Mouse (Mus musculus) C2C12 (cell line): ENCODE results near the gene Enkur. TPM values are rescaled to one million over a fixed set of nuclear protein-coding genes. Genes with fewer than 3 reads are reported as not detected.

Experiments
- H3K27me3 ChIP-seq: one replicate; pipeline ENCODE4 v1.6.1; 2011; ENCODE audit not compliant: control insufficient read depth, insufficient read depth, insufficient read length
- H3K36me3 ChIP-seq: one replicate; pipeline ENCODE4 v1.6.1; 2011; ENCODE audit not compliant: control insufficient read depth, insufficient read depth
- H3K4me3 ChIP-seq: one replicate; pipeline ENCODE4 v1.5.1; 2011; ENCODE audit warnings: mild to moderate bottlenecking, control low read depth; ENCODE audit not compliant: poor library complexity, insufficient read depth, severe bottlenecking
- H3K79me2 ChIP-seq: one replicate; pipeline ENCODE4 v1.6.1; 2011; ENCODE audit not compliant: control insufficient read depth, insufficient read depth
- H3K79me3 ChIP-seq: one replicate; pipeline ENCODE4 v1.6.1; 2011; ENCODE audit warnings: low read depth, control low read depth
- H3ac ChIP-seq: one replicate; pipeline ENCODE3; 2011; ENCODE audit warnings: low read depth; ENCODE audit not compliant: control insufficient read depth, insufficient read length
- CEBPB ChIP-seq: IDR thresholded peaks from one replicate; pipeline ENCODE4 v1.6.1; 2011; ENCODE audit warnings: low read depth, mild to moderate bottlenecking, control low read depth, moderate library complexity
- CTCF ChIP-seq: IDR thresholded peaks from one replicate; pipeline ENCODE4 v1.5.1; 2011; ENCODE audit not compliant: control insufficient read depth, insufficient read depth, insufficient read length
- FOSL1 ChIP-seq: IDR thresholded peaks from one replicate; pipeline ENCODE4 v1.8.0; 2011; ENCODE audit warnings: mild to moderate bottlenecking, low read length; ENCODE audit not compliant: poor library complexity, insufficient read depth, severe bottlenecking
- MAX ChIP-seq: IDR thresholded peaks from one replicate; pipeline ENCODE4 v1.6.1; 2011; ENCODE audit warnings: mild to moderate bottlenecking, control low read depth
- MYOD1 ChIP-seq: IDR thresholded peaks from one replicate; pipeline ENCODE4 v1.6.1; 2011; ENCODE audit warnings: low read depth; ENCODE audit not compliant: control insufficient read depth, insufficient read length
- MYOG ChIP-seq: IDR thresholded peaks from one replicate; pipeline ENCODE4 v1.6.1; 2011; ENCODE audit not compliant: control insufficient read depth, insufficient read length; ENCODE audit errors: extremely low read depth
- USF1 ChIP-seq: IDR thresholded peaks from one replicate; pipeline ENCODE4 v1.6.1; 2011; ENCODE audit warnings: low read depth, mild to moderate bottlenecking, control low read depth, moderate library complexity
- polyA plus RNA-seq: library from polyadenylated mRNA; unstranded; fragments of >200 nt; fragmentation: generic; extraction: Trizol; gene quantifications from one replicate; pipeline ENCODE4 v1.2.1, GENCODE M21; 2012; ENCODE audit warnings: missing spikeins

Enkur gene
- polyA plus RNA-seq, 1 experiment: 0.08 TPM

DNA sequence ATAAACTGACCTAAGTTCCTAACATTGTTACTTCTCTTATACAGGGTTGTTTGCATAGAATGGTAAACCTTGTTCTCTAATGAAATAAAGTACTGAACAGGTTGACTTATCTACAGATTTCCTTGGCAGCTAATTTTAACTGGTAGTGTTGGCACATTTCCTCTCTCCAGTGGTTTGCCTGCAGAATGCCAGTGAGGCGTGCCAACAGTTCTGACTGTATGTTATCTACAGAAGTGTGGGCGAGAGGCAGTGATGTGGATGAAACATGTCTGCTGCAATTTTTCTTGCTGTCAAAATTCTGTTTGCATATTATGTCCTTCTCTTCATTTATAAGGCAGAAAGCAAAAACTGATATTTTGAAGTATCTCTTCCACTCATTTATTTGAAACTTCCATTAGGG lies 2.4 kb downstream of the Enkur start:
- no peaks in the 10 kb centered on the region for H3K36me3 ChIP-seq
- TF ChIP-seq USF1 (no peak), MYOG (no peak), MYOD1 (no peak), MAX (no peak), CTCF (no peak), CEBPB (no peak)
- H3K79me2 ChIP-seq: no peaks in the 10 kb centered on the region
- no peak overlapping the region for H3ac ChIP-seq
- H3K27me3 ChIP-seq: no peaks in the 10 kb centered on the region
- no peaks in the 10 kb centered on the region for H3K79me3 ChIP-seq
- no peak overlapping the region for H3K4me3 ChIP-seq

DNA sequence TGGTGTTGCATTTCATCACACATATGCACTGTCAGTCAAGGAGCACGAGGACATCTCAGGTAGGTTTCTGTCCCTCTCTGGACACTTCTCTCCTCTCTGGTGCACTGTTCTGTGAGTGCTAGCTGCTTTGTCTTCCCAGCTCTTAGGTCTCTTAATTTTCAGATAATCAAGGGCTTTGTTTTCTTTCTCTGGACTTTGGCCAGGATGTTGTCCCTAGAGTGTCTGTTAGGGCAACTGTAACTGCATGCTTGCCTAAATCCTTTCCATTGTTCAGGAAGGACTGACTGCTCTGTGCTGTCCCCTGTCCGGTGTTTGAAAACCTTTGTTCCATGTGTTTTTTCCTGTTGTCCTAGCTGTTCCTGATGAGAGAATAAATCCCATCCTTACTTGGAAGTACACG lies 6.1 kb downstream of the Enkur start:
- no peaks in the 10 kb centered on the region for H3K79me3 ChIP-seq
- H3K79me2 ChIP-seq: no peaks in the 10 kb centered on the region
- H3K27me3 ChIP-seq: no peaks in the 10 kb centered on the region
- no peak overlapping the region for H3K4me3 ChIP-seq
- H3K36me3 ChIP-seq: no peaks in the 10 kb centered on the region
- no peak overlapping the region for H3ac ChIP-seq
- TF ChIP-seq MYOG (no peak), CTCF (no peak)

DNA sequence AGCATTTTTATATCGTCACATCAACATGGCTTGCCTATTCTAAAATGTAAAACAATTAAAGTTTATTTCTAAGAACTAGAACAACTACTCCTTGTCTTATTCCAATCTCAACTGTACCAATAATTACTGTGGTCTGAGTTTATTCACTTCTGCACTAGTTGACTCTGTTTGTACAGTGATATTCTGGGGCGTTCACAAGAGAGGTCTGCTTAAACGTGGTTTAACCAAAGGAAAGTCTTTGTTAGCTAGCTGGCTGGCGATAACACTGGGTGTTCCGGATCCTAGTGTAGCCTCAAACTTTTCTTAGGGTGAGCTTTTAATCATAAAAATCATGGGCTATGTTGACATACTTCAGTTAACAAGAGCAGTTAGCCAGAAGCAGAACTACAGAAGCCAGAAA lies 9.9 kb downstream of the Enkur start:
- no peaks in the 10 kb centered on the region for H3K27me3 ChIP-seq
- TF ChIP-seq MYOD1 (no peak), USF1 (no peak), MAX (no peak), CEBPB (no peak), MYOG (no peak), CTCF (no peak), FOSL1 (no peak)
- no peaks in the 10 kb centered on the region for H3K79me2 ChIP-seq
- H3K36me3 ChIP-seq: no peaks in the 10 kb centered on the region
- no peak overlapping the region for H3K4me3 ChIP-seq
- H3ac ChIP-seq: no peak overlapping the region
- no peaks in the 10 kb centered on the region for H3K79me3 ChIP-seq

DNA sequence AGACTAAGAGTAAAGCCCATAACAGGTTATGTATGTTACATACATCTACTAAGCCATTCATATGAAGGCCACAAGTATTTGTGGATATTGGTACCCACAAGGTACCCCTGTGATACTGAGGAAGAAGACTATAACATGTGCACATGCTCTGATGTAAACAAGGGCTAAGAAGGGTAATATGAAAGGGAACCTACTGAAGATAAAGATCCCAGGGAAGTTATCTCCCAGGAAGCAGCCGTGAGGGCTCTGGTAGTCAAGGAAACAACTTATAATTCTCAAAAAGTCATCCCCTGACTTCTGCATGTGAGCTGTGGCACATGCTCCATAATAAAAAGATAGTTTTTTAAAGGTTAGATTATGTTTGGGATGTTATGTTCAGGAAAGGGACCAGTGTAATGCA lies 13.9 kb downstream of the Enkur start:
- Histone ChIP-seq H3K36me3 (no peaks in the 10 kb centered on the region), H3K79me3 (no peaks in the 10 kb centered on the region)
- TF ChIP-seq USF1 (no peak), FOSL1 (no peak), MYOD1 (no peak), CEBPB (no peak), CTCF (no peak)

DNA sequence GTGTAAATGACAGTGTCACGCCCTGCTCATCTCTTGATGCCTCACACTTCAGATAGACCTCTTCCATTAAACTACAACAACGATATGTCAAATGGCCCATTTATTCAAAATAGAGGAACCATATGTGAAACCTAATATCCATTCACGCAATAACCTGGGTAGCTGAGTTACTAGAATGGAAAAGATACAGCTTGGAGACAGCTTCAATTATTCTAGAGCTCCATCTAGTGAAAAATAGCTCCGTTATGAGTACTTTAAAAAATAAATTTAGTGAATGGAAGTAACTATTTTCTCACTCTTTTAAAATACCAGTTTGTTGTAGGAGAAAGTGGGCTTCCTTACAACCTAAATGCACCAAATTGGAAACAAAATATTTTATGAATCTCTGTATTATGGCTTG lies 16.6 kb downstream of the Enkur start:
- Histone ChIP-seq H3K4me3 (no peak overlapping the region), H3K27me3 (no peaks in the 10 kb centered on the region), H3K79me3 (no peaks in the 10 kb centered on the region), H3ac (no peak overlapping the region), H3K79me2 (no peaks in the 10 kb centered on the region), H3K36me3 (no peaks in the 10 kb centered on the region)
- no peak for TF ChIP-seq FOSL1
- no peak for TF ChIP-seq MYOG
- no peak for TF ChIP-seq CEBPB
- TF ChIP-seq USF1: no peak
- TF ChIP-seq MAX: no peak
- TF ChIP-seq CTCF: no peak
- TF ChIP-seq MYOD1: no peak

More for the DNA sequence above, 13.9 kb downstream of the Enkur start:
- Histone ChIP-seq H3K4me3 (no peak overlapping the region), H3K27me3 (no peaks in the 10 kb centered on the region), H3ac (no peak overlapping the region), H3K79me2 (no peaks in the 10 kb centered on the region)

DNA sequence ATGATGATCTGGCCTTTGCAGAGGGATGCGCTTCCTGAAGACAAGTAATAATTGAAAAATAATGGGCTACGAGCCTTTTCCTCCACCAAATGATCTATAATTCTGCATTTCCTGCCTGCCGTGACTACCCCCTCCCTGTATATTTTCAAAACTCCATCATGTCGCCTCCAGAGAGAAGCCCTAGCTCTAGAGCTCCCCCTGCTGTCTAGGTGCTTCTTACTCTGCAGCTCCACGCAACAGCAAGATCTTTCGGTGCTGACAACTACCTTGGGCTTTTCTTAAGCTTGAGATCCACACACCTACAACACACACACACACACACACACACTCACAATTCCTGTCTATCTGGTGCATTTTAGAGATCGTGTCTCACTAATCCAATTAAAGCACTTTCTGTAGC lies 17.6 kb downstream of the Enkur start:
- Histone ChIP-seq H3K27me3 (no peaks in the 10 kb centered on the region), H3ac (no peak overlapping the region), H3K79me2 (no peaks in the 10 kb centered on the region), H3K36me3 (no peaks in the 10 kb centered on the region), H3K4me3 (no peak overlapping the region), H3K79me3 (no peaks in the 10 kb centered on the region)
- peak; percentile 66 for TF ChIP-seq CTCF
- TF ChIP-seq FOSL1: no peak
